Mouse (Mus musculus) neural tube, embryonic 15.5 days (tissue): ENCODE measurements around the gene Hif1an. TPM values are rescaled to one million over a fixed set of nuclear protein-coding genes. Genes with fewer than 3 reads are reported as not detected.

Experiments
- ATAC-seq: fragments of 200-750 bp; cut with Nextera tagmentation; 2 replicates; pipeline ENCODE4 v1.8.0; 2017; ENCODE audit warnings: mild to moderate bottlenecking, moderate TSS enrichment, moderate library complexity; ENCODE audit not compliant: low FRiP score
- H3K27ac ChIP-seq: fragments of 300-500 bp; sonication (generic); replicated peaks from 2 replicates; pipeline ENCODE4 v1.5.1; 2015; ENCODE audit warnings: mild to moderate bottlenecking, inconsistent platforms
- H3K27me3 ChIP-seq: fragments of 300-500 bp; sonication (generic); replicated peaks from 2 replicates; pipeline ENCODE4 v1.6.1; 2015; ENCODE audit warnings: inconsistent platforms
- H3K36me3 ChIP-seq: fragments of 300-500 bp; sonication (generic); 2 replicates; pipeline ENCODE4 v1.6.1; 2015; ENCODE audit warnings: inconsistent platforms
- H3K4me1 ChIP-seq: fragments of 300-500 bp; sonication (generic); 2 replicates; pipeline ENCODE4 v1.6.1; 2015; ENCODE audit warnings: inconsistent platforms
- H3K4me2 ChIP-seq: fragments of 300-500 bp; sonication (generic); 2 replicates; pipeline ENCODE4 v1.6.1; 2015; ENCODE audit warnings: inconsistent platforms, mild to moderate bottlenecking, moderate library complexity
- H3K4me3 ChIP-seq: fragments of 300-500 bp; sonication (generic); replicated peaks from 2 replicates; pipeline ENCODE4 v1.5.1; 2015; ENCODE audit warnings: mild to moderate bottlenecking, inconsistent platforms
- H3K9ac ChIP-seq: fragments of 300-500 bp; sonication (generic); replicated peaks from 2 replicates; pipeline ENCODE4 v1.6.1; 2015; ENCODE audit warnings: mild to moderate bottlenecking, inconsistent platforms
- H3K9me3 ChIP-seq: fragments of 300-500 bp; sonication (generic); replicated peaks from 2 replicates; pipeline ENCODE4 v1.6.1; 2016; ENCODE audit warnings: inconsistent platforms
- WGBS: fragments of 180-500 bp; shearing (Covaris S2); methylation state at CpG from one replicate; pipeline ENCODE4 v1.1.7; 2015; ENCODE audit warnings: mixed read lengths; 5-methylcytosine and 5-hydroxymethylcytosine counted together
- polyA plus RNA-seq: library from polyadenylated mRNA; unstranded; fragments of >200 nt; fragmentation: Nextera tagmentation; extraction: Ambion mirVana; gene quantifications from 2 replicates; pipeline ENCODE4 v1.2.1, GENCODE M21; 2015

Hif1an gene
- polyA plus RNA-seq, 1 experiment from 2014 or later, result 25.0 TPM

DNA sequence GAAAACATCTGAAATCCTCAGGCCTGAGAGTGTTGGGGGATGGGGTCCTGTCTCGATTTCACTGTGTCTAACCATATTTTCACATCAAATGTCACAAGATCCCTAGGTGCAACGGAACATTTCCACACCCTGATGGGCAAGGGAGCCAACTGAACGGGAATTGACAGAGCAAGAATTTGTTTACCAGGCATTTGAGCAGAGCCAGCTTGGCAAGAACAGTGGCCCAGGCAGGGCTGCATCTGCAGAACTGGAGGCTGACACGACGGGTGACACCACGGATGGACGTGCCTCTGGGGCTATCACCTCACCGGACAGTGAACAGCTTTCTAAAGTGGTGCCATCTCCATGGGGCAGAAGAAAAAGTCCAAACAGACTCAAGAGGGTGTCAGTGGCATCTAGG lies 25.2 kb upstream of the Hif1an start:
- Histone ChIP-seq H3K27ac (no peak overlapping the region), H3K36me3 (no peaks in the 10 kb centered on the region), H3K9ac (no peak overlapping the region), H3K4me2 (no peak overlapping the region), H3K9me3 (0 out of 2 replicates have a peak, but pooled peaks cover 4% of the 10 kb centered on the region), H3K4me1 (no peaks in the 10 kb centered on the region), H3K4me3 (no peak overlapping the region), H3K27me3 (no peaks in the 10 kb centered on the region)
- no peak for ATAC-seq
- 83% methylated on average over 8 of the region's 8 CpGs for WGBS

DNA sequence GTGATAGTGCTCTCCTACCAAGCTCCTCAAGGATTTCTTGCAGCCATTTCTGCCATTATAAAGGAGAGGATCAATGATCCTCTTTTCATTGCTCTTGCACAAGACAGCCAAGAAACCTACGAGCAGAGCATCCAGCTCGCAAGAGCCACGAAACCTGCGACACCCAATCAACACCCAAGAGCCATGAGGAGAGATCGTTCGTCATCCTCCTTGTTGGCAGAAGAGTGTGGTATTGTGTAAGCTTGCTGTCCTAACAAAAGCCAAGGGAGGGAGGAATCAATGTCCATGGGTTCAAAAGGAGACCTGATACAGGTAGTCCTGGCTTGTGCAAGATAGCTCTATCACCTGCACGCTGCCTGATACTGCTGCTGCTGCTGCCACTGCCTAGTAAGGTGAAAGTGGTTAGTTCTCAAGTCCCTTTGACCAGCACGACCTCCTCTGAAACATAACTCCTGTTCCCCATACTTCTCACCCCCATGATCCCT lies 19.9 kb upstream of the Hif1an start:
- Histone ChIP-seq H3K4me1 (peaks cover 11% of the 10 kb centered on the region), H3K9me3 (0 out of 2 replicates have a peak, but pooled peaks cover 4% of the 10 kb centered on the region), H3K27ac (no peak overlapping the region), H3K9ac (no peak overlapping the region), H3K4me3 (no peak overlapping the region), H3K27me3 (0 out of 2 replicates have a peak, but pooled peaks cover 4% of the 10 kb centered on the region), H3K36me3 (peaks cover under 1% of the 10 kb centered on the region; the same call in 1 of the 2 replicates), H3K4me2 (no peak overlapping the region)
- 92% methylated on average over 8 of the region's 8 CpGs for WGBS
- ATAC-seq, result no peak

DNA sequence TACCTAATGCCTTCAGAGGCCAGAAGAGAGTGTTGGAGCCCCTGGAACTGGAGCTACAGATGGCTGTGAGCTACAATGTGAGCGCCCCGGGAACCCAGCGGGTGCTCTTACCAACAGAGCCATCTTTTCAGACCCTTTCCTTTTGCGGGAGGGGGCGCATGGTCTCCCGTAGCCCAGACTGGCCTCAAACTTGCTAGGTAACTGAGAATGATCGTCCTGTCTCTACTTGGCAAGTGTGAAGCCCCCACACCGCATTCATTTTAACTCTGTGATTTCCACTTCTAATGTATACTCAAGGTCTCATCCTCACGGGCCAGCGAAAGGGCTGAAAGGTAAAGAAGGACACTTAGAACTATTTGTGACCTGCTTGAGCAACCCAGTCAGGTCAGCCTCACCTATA lies 18.3 kb upstream of the Hif1an start:
- Histone ChIP-seq H3K9ac (no peak overlapping the region), H3K27ac (no peak overlapping the region), H3K9me3 (0 out of 2 replicates have a peak, but pooled peaks cover 4% of the 10 kb centered on the region), H3K27me3 (0 out of 2 replicates have a peak, but pooled peaks cover 4% of the 10 kb centered on the region), H3K4me1 (peaks cover 11% of the 10 kb centered on the region), H3K4me2 (peak overlapping the region; percentile 74; the same call in 1 of the 2 replicates), H3K36me3 (peaks cover 16% of the 10 kb centered on the region), H3K4me3 (no peak overlapping the region)
- WGBS, result 60% methylated on average over 10 of the region's 10 CpGs
- ATAC-seq, result no peak

DNA sequence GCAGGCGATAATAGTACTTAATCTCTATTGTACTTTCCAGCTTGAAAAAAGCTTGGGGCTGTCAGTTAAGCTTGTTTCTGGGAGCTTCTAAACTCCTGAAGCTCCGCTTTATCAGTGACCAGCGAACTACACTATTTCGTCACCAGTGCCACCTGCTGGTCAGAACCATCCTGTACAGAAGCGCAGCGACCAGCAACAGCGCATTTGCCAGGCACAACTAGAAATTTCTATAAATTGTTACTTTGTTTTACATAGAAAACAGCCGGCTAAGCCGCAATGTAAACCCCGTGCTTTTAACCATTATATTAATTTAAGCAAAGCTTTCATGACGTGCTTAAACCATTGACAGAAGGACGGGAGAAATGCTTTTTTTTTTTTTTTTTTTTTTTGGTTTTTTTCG lies 17.9 kb upstream of the Hif1an start:
- Histone ChIP-seq H3K4me3 (peak overlapping the region; percentile 46; the same call in 1 of the 2 replicates), H3K36me3 (peaks cover 20% of the 10 kb centered on the region)
- ATAC-seq, result peak; percentile 65; the same call in 1 of the 2 replicates

DNA sequence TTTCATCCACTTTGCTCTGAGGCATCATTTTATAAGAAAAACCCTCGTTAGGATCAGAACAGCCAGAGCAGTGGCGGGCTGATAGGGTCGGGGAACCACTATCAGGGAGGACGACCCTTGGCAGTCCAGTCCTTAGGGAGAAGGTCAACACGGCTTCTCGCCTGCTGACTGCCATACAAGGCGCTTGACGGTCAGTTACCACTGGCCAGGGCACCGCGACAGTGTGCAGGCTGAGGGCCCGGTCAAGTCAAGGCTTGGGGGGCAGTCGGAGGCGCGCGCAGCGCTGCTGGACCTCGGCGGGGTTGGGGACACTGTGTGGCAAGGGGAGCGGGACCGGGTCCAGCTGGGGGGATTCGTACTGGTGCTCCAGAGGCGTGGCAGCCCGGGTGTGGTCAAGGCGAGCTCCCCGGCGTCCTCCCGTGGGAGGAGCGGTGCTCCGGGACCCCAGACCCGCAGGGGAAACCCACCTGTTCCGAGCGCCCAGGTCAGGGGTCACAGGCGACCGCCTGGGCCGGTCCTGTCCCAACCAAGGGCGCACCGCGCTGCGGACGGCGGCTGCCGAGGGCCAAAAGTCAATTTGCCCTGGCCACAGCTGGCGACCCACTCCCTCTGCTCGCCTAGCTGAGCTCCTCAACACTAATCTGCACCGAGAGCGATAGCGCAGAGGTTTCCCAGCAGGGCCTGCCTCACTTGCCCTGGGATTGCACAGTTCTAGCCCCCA lies 17.2 kb upstream of the Hif1an start, which contains the start of gene Sec31b:
Gene Sec31b (minus strand): TSS at position 544 of the 721 bp plus-strand sequence.
- Histone ChIP-seq H3K27me3 (0 out of 2 replicates have a peak, but pooled peaks cover 4% of the 10 kb centered on the region), H3K36me3 (peaks cover 27% of the 10 kb centered on the region), H3K4me1 (peaks cover 11% of the 10 kb centered on the region), H3K4me3 (peak within 1 kb of the TSS; percentile 46), H3K9me3 (0 out of 2 replicates have a peak, but pooled peaks cover 4% of the 10 kb centered on the region), H3K9ac (peak within 1 kb of the TSS; percentile 38), H3K27ac (no peak within 1 kb of the TSS), H3K4me2 (peak within 1 kb of the TSS; percentile 74)
- peak; percentile 28; the same call in 1 of the 2 replicates for ATAC-seq
- WGBS, result 1% methylated on average over 47 of the region's 47 CpGs

More for the DNA sequence above, 17.9 kb upstream of the Hif1an start:
- WGBS, result 4% methylated on average over 13 of the region's 13 CpGs
- Histone ChIP-seq H3K27me3 (0 out of 2 replicates have a peak, but pooled peaks cover 4% of the 10 kb centered on the region), H3K4me1 (peaks cover 11% of the 10 kb centered on the region), H3K4me2 (peak overlapping the region; percentile 74), H3K9me3 (0 out of 2 replicates have a peak, but pooled peaks cover 4% of the 10 kb centered on the region), H3K27ac (no peak overlapping the region), H3K9ac (no peak overlapping the region)

DNA sequence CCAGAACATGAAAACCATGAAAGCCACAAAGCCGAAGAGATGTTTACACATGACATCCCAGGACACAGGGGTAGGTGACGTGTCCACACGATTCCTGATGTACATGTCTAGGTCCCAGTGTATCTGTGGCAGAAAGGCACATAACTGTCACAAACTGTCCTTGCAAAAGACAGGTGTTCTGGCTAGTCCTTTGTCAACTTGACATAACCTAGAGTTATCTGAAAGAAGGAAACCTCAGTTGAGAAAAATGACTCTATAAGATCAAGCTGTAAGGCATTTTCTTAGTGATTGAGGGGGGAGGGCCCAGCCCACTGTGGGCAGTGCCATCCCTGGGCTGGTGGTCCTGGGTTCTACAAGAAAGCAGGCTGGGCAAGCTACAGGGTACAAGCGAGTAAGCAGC lies 9.9 kb upstream of the Hif1an start, which contains the start of gene Gm20538:
Gene Gm20538 (minus strand): TSS at position 101 of the 400 bp plus-strand sequence.
- H3K4me2 ChIP-seq, result peak within 1 kb of the TSS; percentile 85
- H3K4me1 ChIP-seq, result peaks cover 26% of the 10 kb centered on the region
- 99% methylated on average over 4 of the region's 4 CpGs for WGBS
- H3K36me3 ChIP-seq, result peaks cover 54% of the 10 kb centered on the region
- H3K27me3 ChIP-seq, result no peaks in the 10 kb centered on the region
- 0 out of 2 replicates have a peak within 1 kb of the TSS, but pooled peaks have one; percentile 96 for H3K9ac ChIP-seq
- no peaks in the 10 kb centered on the region for H3K9me3 ChIP-seq
- no peak within 1 kb of the TSS for H3K4me3 ChIP-seq
- no peak for ATAC-seq
- no peak within 1 kb of the TSS for H3K27ac ChIP-seq

DNA sequence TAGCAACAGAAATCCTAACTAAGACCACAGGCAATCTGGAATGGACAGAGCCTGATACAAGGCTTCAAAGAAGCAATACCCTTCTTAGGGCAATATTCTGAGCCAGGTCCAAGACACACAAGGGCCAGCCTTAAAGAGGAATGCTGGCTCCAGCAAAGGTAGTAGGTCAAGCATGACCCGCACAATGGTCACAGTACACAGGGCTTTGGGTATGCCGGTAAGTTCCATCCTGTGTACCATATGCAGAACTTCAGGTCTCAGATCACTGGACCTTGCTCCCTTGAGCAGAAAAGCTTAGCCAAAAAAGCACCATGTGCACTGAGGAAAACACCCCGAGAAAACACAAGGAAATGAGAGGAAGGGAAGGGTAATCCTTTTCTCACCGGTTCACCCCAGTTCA lies 9.4 kb upstream of the Hif1an start:
- Histone ChIP-seq H3K27me3 (0 out of 2 replicates have a peak, but pooled peaks cover 4% of the 10 kb centered on the region), H3K4me3 (no peak overlapping the region), H3K9me3 (no peaks in the 10 kb centered on the region), H3K4me2 (peak overlapping the region; percentile 85), H3K36me3 (peaks cover 49% of the 10 kb centered on the region), H3K9ac (0 out of 2 replicates have a peak overlapping the region, but pooled peaks have one; percentile 96), H3K27ac (no peak overlapping the region), H3K4me1 (peaks cover 26% of the 10 kb centered on the region)
- no peak for ATAC-seq
- 96% methylated on average over 4 of the region's 4 CpGs for WGBS

DNA sequence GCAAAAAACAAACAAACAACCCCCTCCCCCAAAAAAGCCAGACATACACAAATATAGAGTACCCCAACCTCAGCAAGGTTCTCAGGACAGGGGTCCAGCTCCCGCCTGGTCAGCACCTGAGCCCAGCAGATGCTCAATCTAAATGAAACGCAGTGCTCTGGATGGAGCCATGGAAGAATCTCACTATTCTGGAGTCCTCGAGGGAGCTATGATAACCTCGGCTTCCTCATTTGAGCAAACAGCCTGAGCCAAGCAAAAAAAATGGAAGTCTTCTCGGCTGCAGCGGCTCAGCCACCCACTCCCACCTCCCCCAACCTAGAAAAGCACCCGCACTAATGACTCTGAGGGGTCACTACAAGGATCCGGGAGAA lies 8.2 kb upstream of the Hif1an start:
- Histone ChIP-seq H3K27ac (peak overlapping the region; percentile 86), H3K36me3 (peaks cover 38% of the 10 kb centered on the region), H3K4me2 (peak overlapping the region; percentile 85), H3K4me1 (peaks cover 26% of the 10 kb centered on the region), H3K27me3 (0 out of 2 replicates have a peak, but pooled peaks cover 8% of the 10 kb centered on the region), H3K9me3 (no peaks in the 10 kb centered on the region), H3K9ac (peak overlapping the region; percentile 96), H3K4me3 (peak overlapping the region; percentile 91)
- ATAC-seq, result peak; percentile 32; the same call in 1 of the 2 replicates
- WGBS, result 3% methylated on average over 8 of the region's 8 CpGs

DNA sequence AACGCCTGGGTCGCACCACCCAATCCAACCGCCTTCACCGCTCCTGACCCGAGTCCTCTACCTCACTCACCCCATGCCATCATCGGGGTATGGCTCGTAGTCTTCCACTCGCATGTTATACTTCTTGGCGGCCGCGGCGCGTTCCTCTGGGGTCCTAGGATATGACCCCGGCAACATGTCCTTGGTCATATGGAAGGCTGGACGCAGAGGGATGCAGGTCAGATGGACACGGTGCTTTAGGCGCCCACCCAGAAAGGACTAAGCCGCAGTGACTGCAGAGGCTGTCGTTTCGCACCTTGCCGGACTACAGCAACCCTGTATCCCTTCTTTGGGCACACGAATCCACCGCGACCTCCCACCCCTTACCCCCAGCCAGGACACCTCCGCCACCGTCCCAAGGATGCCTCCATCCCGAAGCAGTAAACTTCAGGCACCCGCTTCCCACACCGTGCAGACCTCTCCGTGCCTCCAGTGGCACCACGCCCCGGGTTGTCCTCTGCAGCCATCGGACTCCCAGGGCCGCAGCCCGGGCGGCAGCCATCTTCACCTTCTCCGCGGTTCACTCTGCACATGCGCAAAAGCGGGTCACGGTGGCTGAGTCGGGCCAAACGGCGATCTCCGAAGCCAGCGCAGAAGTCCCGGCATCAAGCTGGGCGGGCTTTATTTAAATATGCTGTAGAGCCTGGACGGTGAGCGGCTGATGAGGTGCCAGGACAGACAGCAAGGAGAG lies 7.6 kb upstream of the Hif1an start, which contains the start of gene Ndufb8:
Gene Ndufb8 (minus strand): TSS at position 580 of the 730 bp plus-strand sequence.
- WGBS, result under 1% methylated on average over 50 of the region's 50 CpGs
- H3K4me1 ChIP-seq, result peaks cover 26% of the 10 kb centered on the region
- ATAC-seq, result peak; percentile 83
- H3K4me3 ChIP-seq, result peak within 1 kb of the TSS; percentile 91
- H3K4me2 ChIP-seq, result peak within 1 kb of the TSS; percentile 85
- no peaks in the 10 kb centered on the region for H3K9me3 ChIP-seq
- peak within 1 kb of the TSS; percentile 96 for H3K9ac ChIP-seq
- peaks cover 32% of the 10 kb centered on the region for H3K36me3 ChIP-seq
- H3K27me3 ChIP-seq, result peaks cover 8% of the 10 kb centered on the region; the same call in 1 of the 2 replicates
- H3K27ac ChIP-seq, result peak within 1 kb of the TSS; percentile 86

DNA sequence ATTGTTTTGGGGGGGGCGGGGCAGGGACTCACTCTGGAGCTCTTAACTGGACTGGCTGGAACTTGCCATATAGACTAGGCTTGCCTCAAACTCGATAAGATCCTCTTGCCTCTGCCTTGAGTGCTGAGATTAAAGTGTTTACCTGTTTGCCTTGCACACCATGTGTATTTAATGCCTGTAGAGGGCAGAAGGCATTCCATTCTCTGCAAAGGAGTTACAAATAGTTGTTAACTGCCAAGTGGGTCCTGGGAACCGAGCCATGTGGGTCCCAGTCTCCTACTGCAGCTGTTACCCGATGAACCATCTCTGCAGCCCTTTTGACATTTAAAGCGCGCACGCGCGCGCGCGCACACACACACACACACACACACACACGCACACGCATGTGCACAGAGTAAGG lies 1.4 kb downstream of the Hif1an start:
- Histone ChIP-seq H3K27me3 (no peaks in the 10 kb centered on the region; the same call in 1 of the 2 replicates), H3K4me2 (peak overlapping the region; percentile 79), H3K9me3 (no peaks in the 10 kb centered on the region), H3K9ac (no peak overlapping the region), H3K36me3 (peaks cover 34% of the 10 kb centered on the region), H3K27ac (no peak overlapping the region), H3K4me1 (peaks cover 29% of the 10 kb centered on the region), H3K4me3 (peak overlapping the region; percentile 83; the same call in 1 of the 2 replicates)
- WGBS, result 91% methylated on average over 14 of the region's 14 CpGs
- ATAC-seq, result no peak

DNA sequence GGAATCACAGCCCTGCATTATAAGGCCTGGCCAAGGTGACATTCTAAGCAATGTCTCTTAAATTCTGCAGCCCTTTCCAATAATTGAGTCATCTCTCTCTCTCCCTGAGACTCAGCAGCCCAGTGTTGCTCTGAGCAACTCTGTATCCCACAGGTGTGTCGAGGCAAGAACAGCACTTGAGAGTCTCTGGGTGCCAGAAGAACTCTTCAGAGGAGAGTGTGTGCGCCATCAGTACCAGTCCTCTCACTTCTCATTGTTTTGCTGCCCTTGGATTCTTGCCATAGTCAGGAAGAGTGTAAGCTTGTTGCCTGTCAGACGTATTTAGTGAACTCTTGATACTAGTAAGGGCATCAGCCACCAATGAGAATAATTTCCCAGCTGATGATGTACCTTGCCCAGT lies 5.1 kb downstream of the Hif1an start:
- Histone ChIP-seq H3K36me3 (peaks cover 70% of the 10 kb centered on the region), H3K4me2 (no peak overlapping the region), H3K9ac (no peak overlapping the region), H3K27ac (no peak overlapping the region), H3K27me3 (no peaks in the 10 kb centered on the region), H3K4me3 (no peak overlapping the region), H3K4me1 (peaks cover 29% of the 10 kb centered on the region), H3K9me3 (no peaks in the 10 kb centered on the region)
- ATAC-seq, result no peak
- 87% methylated on average over 3 of the region's 3 CpGs for WGBS
